Mouse (Mus musculus) forebrain, embryonic 15.5 days (tissue): ENCODE results near the gene Zpld1. TPM values are rescaled to one million over a fixed set of nuclear protein-coding genes. Genes with fewer than 3 reads are reported as not detected.

ENCODE experiments used
- ATAC-seq: fragments of 200-750 bp; cut with Nextera tagmentation; replicated peaks from 2 replicates; pipeline ENCODE4 v1.8.0; 2017; ENCODE audit warnings: mild to moderate bottlenecking, moderate TSS enrichment, moderate library complexity
- H3K27ac ChIP-seq: fragments of 300-500 bp; sonication (generic); replicated peaks from 2 replicates; pipeline ENCODE4 v1.5.1; 2015; ENCODE audit warnings: mild to moderate bottlenecking, inconsistent platforms
- H3K27me3 ChIP-seq: fragments of 300-500 bp; sonication (generic); 2 replicates; pipeline ENCODE4 v1.6.1; 2015; ENCODE audit warnings: inconsistent platforms
- H3K36me3 ChIP-seq: fragments of 300-500 bp; sonication (generic); 2 replicates; pipeline ENCODE4 v1.6.1; 2015; ENCODE audit warnings: mild to moderate bottlenecking, inconsistent platforms
- H3K4me1 ChIP-seq: fragments of 300-500 bp; sonication (generic); 2 replicates; pipeline ENCODE4 v1.6.1; 2015; ENCODE audit warnings: inconsistent platforms
- H3K4me2 ChIP-seq: fragments of 300-500 bp; sonication (generic); replicated peaks from 2 replicates; pipeline ENCODE4 v1.6.1; 2015; ENCODE audit warnings: mild to moderate bottlenecking, inconsistent platforms
- H3K4me3 ChIP-seq: fragments of 300-500 bp; sonication (generic); 2 replicates; pipeline ENCODE4 v1.5.1; 2015; ENCODE audit warnings: mild to moderate bottlenecking, inconsistent platforms
- H3K9ac ChIP-seq: fragments of 300-500 bp; sonication (generic); replicated peaks from 2 replicates; pipeline ENCODE4 v1.6.1; 2015; ENCODE audit warnings: mild to moderate bottlenecking, inconsistent platforms
- H3K9me3 ChIP-seq: fragments of 300-500 bp; sonication (generic); 2 replicates; pipeline ENCODE4 v1.6.1; 2016; ENCODE audit warnings: inconsistent platforms
- WGBS: fragments of 180-500 bp; shearing (Covaris S2); methylation state at CpG from one replicate; pipeline ENCODE4 v1.1.7; 2015; ENCODE audit warnings: mixed read lengths; 5-methylcytosine and 5-hydroxymethylcytosine counted together
- polyA plus RNA-seq: library from polyadenylated mRNA; unstranded; fragments of >200 nt; fragmentation: Nextera tagmentation; extraction: Ambion mirVana; gene quantifications from 2 replicates; pipeline ENCODE4 v1.2.1, GENCODE M21; 2015

Zpld1 gene
- polyA plus RNA-seq, 1 experiment from 2014 or later, result 0.93 TPM

DNA sequence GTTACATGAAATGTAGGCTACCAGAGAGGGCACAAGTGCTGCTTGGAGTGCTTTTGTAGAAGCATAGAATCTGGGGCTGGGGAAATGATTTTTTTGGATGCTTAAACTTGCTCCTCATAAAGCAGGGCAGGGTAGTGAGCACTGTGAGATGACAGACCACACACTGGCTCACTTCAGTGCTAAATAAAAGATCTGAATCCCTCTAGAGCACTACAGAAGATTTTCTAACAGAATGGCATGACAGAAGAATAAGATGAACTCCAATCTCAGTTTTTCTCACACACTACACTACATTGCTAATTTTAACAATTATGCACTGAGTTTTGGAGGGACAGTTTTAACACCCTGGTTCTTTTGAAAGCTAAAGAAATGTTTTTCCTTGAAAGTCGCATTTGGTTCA, 93.8 kb downstream of the Zpld1 start:
- WGBS, result 90% methylated on average over 1 of the region's 1 CpGs
- Histone ChIP-seq H3K27ac (no peak overlapping the region), H3K9me3 (no peaks in the 10 kb centered on the region), H3K4me2 (no peak overlapping the region), H3K9ac (no peak overlapping the region), H3K4me3 (no peak overlapping the region), H3K36me3 (no peaks in the 10 kb centered on the region), H3K4me1 (no peaks in the 10 kb centered on the region), H3K27me3 (no peaks in the 10 kb centered on the region)
- ATAC-seq, result no peak

DNA sequence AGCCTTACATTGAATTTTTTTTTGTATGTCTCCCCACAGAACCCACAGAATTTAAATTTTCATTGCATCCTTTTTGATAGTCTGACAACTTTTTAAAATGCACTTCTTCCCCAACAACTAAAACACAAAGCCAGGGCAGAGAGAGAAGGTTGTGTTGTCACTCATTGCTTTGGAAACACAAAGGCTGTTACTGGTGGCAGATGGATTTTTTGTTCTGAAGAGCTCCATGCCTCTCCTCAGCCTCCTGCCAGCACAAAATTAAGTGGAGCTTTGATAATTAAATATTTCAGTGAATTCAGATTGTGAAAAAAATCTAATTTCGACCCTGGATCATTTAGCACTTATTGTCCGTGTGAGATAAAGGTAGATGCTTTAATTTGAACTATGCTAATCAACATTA, 107.4 kb downstream of the Zpld1 start:
- ATAC-seq, result peak; percentile 64; the same call in 1 of the 2 replicates
- no peak overlapping the region for H3K4me2 ChIP-seq
- 0 out of 2 replicates have a peak overlapping the region, but pooled peaks have one; percentile 27 for H3K27ac ChIP-seq
- WGBS, result 10% methylated on average over 2 of the region's 2 CpGs
- no peak overlapping the region for H3K4me3 ChIP-seq
- no peaks in the 10 kb centered on the region for H3K9me3 ChIP-seq
- no peak overlapping the region for H3K9ac ChIP-seq
- H3K36me3 ChIP-seq, result no peaks in the 10 kb centered on the region
- H3K4me1 ChIP-seq, result peaks cover 5% of the 10 kb centered on the region; the same call in 1 of the 2 replicates
- H3K27me3 ChIP-seq, result no peaks in the 10 kb centered on the region

- Histone ChIP-seq H3K9me3 (no peaks in the 10 kb centered on the region), H3K4me1 (peaks cover 1% of the 10 kb centered on the region; the same call in 1 of the 2 replicates), H3K9ac (no peak overlapping the region), H3K27ac (no peak overlapping the region), H3K4me3 (no peak overlapping the region), H3K27me3 (no peaks in the 10 kb centered on the region), H3K4me2 (no peak overlapping the region), H3K36me3 (no peaks in the 10 kb centered on the region)
- WGBS, result 80% methylated on average over 1 of the region's 1 CpGs
- no peak; the same call in 1 of the 2 replicates for ATAC-seq
These were observed 112.4 kb downstream of the Zpld1 start for GRCm38 (mm10) chr16:55185370-55185769.
